Mouse (Mus musculus) megakaryocyte, embryonic 14.5 days (primary cell): Measurements from ENCODE around the gene Wnt7b.

Experiments used
- FLI1 ChIP-seq: IDR thresholded peaks from 2 replicates; pipeline ENCODE4 v1.6.1; 2012; ENCODE audit warnings: low read length, inconsistent platforms, mixed read lengths
- GATA1 ChIP-seq: IDR thresholded peaks from 3 replicates; pipeline ENCODE4 v1.6.1; 2012; ENCODE audit warnings: mixed read lengths, low read length, inconsistent platforms, borderline replicate concordance

- TF ChIP-seq GATA1: no peak
- TF ChIP-seq FLI1: no peak
Measured at GRCm38 (mm10) chr15:85582356-85582910, at the start of gene Wnt7b.
